Mouse (Mus musculus) kidney, postnatal 0 days (tissue): ENCODE measurements at regions not wholly inside any gene's neighbourhood (a gene's known extent, or its start where the extent isn't known, plus 50 kb on each side); places are given as distances from the start of the nearest gene placed in this dataset.

Source experiments
- ATAC-seq: fragments of 200-750 bp; cut with Nextera tagmentation; replicated peaks from 2 replicates; pipeline ENCODE4 v1.8.0; 2017; ENCODE audit warnings: low read depth, moderate number of reproducible peaks, moderate TSS enrichment, moderate library complexity; ENCODE audit not compliant: low FRiP score
- DNase-seq: peaks from one replicate; pipeline ENCODE4 v3.0.0-alpha.2; 2016; ENCODE audit warnings: low spot score
- H3K27ac ChIP-seq: fragments of 300-500 bp; sonication (generic); 2 replicates; pipeline ENCODE4 v1.5.1; 2014; ENCODE audit warnings: mild to moderate bottlenecking
- H3K27me3 ChIP-seq: fragments of 300-500 bp; sonication (generic); 2 replicates; pipeline ENCODE4 v1.6.1; 2014; ENCODE audit warnings: low read length, mixed read lengths; ENCODE audit not compliant: insufficient read depth
- H3K36me3 ChIP-seq: fragments of 300-500 bp; sonication (generic); 2 replicates; pipeline ENCODE4 v1.6.1; 2014; ENCODE audit warnings: low read length, mixed read lengths; ENCODE audit not compliant: insufficient read depth
- H3K4me1 ChIP-seq: fragments of 300-500 bp; sonication (generic); replicated peaks from 2 replicates; pipeline ENCODE4 v1.6.1; 2014; ENCODE audit warnings: antibody characterized with exemption, low read length, mixed read lengths; ENCODE audit not compliant: insufficient read depth
- H3K4me2 ChIP-seq: fragments of 300-500 bp; sonication (generic); 2 replicates; pipeline ENCODE4 v1.6.1; 2014; ENCODE audit warnings: mild to moderate bottlenecking, low read length, moderate library complexity, mixed read lengths
- H3K4me3 ChIP-seq: fragments of 300-500 bp; sonication (generic); replicated peaks from 2 replicates; pipeline ENCODE4 v1.5.1; 2014; ENCODE audit warnings: low read depth, low read length
- H3K9ac ChIP-seq: fragments of 300-500 bp; sonication (generic); 2 replicates; pipeline ENCODE4 v1.6.1; 2014; ENCODE audit warnings: low read depth, low read length
- H3K9me3 ChIP-seq: fragments of 300-500 bp; sonication (generic); replicated peaks from 2 replicates; pipeline ENCODE4 v1.6.1; 2016; ENCODE audit warnings: low read length, inconsistent platforms, mixed read lengths
- CTCF ChIP-seq: IDR thresholded peaks from 2 replicates; pipeline ENCODE4 v1.5.1; 2016; ENCODE audit warnings: antibody characterized with exemption, low read depth, mild to moderate bottlenecking, moderate library complexity
- WGBS: fragments of 180-500 bp; shearing (Covaris S2); extraction: QIAGEN DNeasy Blood & Tissue Kit; methylation state at CpG from one replicate; pipeline ENCODE4 v1.1.7; 2014; 5-methylcytosine and 5-hydroxymethylcytosine counted together

DNA sequence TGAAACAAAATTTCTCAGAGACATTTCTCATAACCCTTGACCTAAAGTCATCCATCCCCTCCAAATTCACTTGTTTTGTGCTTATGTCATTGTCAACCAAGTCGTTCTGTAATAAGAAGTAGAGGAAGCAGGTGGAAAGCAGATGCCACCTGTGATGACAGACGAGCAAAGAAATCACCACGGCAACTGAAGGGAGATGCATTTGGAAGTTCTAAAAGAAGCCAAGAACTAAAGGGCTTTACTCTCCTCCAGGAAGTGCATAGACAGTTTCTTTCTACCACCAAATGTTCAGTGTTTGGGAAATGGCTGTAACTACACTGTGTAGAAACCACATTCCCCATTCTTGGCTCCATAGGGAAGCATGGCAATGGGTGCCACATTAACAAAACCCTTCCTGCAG is 317.4 kb downstream of the Gm10184 start:
- WGBS: 74% methylated on average over 3 of the region's 3 CpGs
- no peaks in the 10 kb centered on the region for H3K4me1 ChIP-seq
- H3K9me3 ChIP-seq: no peaks in the 10 kb centered on the region
- no peaks in the 10 kb centered on the region for H3K36me3 ChIP-seq
- no peak overlapping the region for H3K9ac ChIP-seq
- no peak for TF ChIP-seq CTCF
- H3K27me3 ChIP-seq: no peaks in the 10 kb centered on the region
- DNase-seq (no peak), ATAC-seq (no peak)
- no peak overlapping the region for H3K4me2 ChIP-seq
- H3K4me3 ChIP-seq: no peak overlapping the region
- H3K27ac ChIP-seq: no peak overlapping the region

DNA sequence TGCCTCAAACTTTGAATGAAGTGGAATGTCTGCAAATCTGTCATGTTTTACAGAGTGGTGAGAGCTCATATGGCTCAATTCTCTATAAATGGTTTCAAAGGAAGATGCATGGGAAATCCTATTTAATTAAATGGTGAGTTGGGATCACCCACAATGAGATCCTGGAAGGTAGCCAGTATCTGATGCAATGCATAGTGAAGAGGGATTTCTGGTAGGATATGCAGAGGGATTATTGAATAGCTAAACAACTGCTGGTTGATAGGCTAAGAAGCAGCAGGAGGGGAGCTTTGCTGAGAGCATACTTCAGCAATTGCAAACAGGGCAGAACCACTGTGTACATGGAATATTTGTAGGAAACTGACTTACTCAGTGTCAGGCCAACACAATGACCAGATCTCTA is 350.7 kb downstream of the Gm10184 start:
- no peak for DNase-seq
- Histone ChIP-seq H3K27me3 (no peaks in the 10 kb centered on the region), H3K9me3 (no peaks in the 10 kb centered on the region), H3K4me1 (no peaks in the 10 kb centered on the region), H3K36me3 (no peaks in the 10 kb centered on the region), H3K9ac (no peak overlapping the region), H3K4me2 (no peak overlapping the region), H3K4me3 (no peak overlapping the region), H3K27ac (no peak overlapping the region)
- no peak for TF ChIP-seq CTCF
- no peak for ATAC-seq

DNA sequence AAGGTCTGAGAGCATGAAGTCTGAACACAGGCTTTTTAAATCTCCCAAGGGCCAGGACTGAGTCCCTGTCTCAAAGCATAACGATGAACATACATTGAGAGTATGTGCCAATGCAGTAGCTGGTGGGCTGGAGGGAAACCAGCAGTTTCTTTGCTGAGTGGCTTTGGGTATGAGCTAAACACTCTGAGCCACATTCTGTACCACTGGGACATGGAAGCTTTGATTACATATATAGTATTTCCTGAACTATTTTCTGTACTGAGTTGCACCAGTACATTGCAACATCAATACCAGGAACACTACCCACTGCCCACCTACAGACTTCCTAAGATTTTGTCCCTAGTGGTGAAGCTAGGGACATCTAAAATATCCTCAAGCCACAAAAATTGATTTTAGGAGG is 354.3 kb upstream of the Fshr start:
- Histone ChIP-seq H3K9me3 (no peaks in the 10 kb centered on the region), H3K4me2 (no peak overlapping the region), H3K4me1 (no peaks in the 10 kb centered on the region), H3K36me3 (no peaks in the 10 kb centered on the region), H3K27me3 (no peaks in the 10 kb centered on the region), H3K9ac (no peak overlapping the region), H3K4me3 (no peak overlapping the region), H3K27ac (no peak overlapping the region)
- ATAC-seq (no peak), DNase-seq (no peak)
- no peak for TF ChIP-seq CTCF
- WGBS: 83% methylated on average over 1 of the region's 1 CpGs

DNA sequence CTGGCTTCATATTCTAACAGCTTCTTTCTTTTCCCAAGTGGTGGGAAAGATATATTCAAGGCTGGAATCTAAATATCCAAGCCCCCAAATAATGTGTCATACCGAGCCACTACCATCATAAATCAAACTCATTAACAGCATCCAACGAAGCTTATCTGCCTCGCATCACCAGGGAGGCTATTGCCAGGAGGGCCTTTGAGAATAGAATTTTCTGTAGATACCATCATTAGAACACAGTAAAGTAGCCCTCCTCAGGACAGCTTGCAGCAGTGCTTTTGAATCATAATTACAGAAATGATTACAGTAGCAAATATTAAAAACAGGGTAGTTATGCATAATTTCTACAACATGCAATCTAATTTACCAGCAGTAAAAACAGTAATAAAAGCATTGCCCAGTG is 353.1 kb upstream of the Fshr start:
- Histone ChIP-seq H3K36me3 (no peaks in the 10 kb centered on the region), H3K9me3 (no peaks in the 10 kb centered on the region), H3K4me1 (no peaks in the 10 kb centered on the region), H3K4me2 (no peak overlapping the region), H3K4me3 (no peak overlapping the region), H3K9ac (no peak overlapping the region), H3K27ac (no peak overlapping the region), H3K27me3 (no peaks in the 10 kb centered on the region)
- 28% methylated on average over 3 of the region's 3 CpGs for WGBS
- DNase-seq: no peak
- no peak for ATAC-seq
- TF ChIP-seq CTCF: no peak

DNA sequence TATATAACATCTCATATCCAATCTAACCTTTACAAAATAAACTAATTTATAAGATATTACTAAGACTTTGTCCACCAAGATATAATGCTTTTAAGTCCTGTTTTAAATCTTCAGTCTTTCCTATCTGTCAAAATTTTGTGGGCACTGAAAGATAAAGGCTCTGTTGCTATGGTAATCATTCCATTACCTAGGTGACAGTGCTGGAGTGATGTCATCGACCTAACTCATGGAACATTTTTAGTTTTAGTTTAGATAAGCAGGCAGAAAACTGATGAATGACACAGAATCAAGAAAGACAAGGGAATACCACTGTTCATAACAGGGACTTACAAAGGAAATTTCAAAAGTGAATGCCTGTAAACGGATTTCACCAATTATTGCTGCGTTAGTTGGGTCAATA is 350.3 kb upstream of the Fshr start:
- 77% methylated on average over 3 of the region's 3 CpGs for WGBS
- ATAC-seq: no peak

DNA sequence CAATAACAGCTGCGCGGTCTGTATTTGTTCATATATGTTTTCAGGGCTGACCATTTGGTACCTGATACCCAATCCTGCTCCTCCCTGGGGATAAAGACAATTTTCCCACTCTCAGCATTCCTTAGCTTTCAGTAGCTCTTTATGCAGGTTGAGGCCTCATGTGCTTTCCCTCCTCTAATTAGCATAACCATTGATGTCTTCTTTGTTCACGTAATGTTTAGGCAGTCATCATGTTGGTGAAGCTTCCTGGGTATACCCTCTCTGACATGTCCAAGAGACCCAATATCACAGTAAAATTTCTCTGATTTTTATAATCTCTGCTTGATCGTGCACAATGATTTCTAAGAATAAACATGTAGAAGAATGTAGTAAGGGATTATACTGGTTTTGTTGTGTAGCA is 321.4 kb upstream of the Fshr start:
- 79% methylated on average over 4 of the region's 4 CpGs for WGBS

More for the DNA sequence above, 350.3 kb upstream of the Fshr start:
- no peak overlapping the region for H3K9ac ChIP-seq
- no peak overlapping the region for H3K27ac ChIP-seq
- H3K36me3 ChIP-seq: no peaks in the 10 kb centered on the region
- TF ChIP-seq CTCF: no peak
- H3K4me3 ChIP-seq: no peak overlapping the region
- no peaks in the 10 kb centered on the region for H3K9me3 ChIP-seq
- DNase-seq: no peak
- no peak overlapping the region for H3K4me2 ChIP-seq
- no peaks in the 10 kb centered on the region for H3K4me1 ChIP-seq
- no peaks in the 10 kb centered on the region for H3K27me3 ChIP-seq

DNA sequence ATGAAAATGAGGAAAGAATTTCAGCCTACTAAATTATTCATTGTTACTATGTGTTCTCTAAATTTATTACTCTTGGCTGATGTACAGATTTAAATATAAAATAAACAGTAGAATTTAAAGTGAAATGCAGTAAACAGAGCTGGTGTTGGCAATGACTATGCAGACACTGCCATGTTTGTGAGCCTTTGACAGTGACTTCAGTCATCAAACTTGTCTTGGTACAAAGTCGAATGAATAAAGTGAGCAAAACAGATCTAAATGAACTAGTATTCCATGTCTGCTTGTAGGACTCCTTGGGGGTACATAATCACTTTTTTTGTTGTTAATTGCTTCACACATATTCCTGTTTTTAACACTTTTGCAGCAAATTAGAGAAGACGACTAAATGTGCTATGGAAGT is 318.9 kb upstream of the Fshr start:
- no peaks in the 10 kb centered on the region for H3K27me3 ChIP-seq
- H3K4me1 ChIP-seq: no peaks in the 10 kb centered on the region
- DNase-seq: no peak
- no peak overlapping the region for H3K4me2 ChIP-seq
- WGBS: 57% methylated on average over 2 of the region's 2 CpGs
- no peak for TF ChIP-seq CTCF
- H3K9me3 ChIP-seq: no peaks in the 10 kb centered on the region
- no peak overlapping the region for H3K9ac ChIP-seq
- no peaks in the 10 kb centered on the region for H3K36me3 ChIP-seq
- no peak overlapping the region for H3K4me3 ChIP-seq
- no peak for ATAC-seq
- H3K27ac ChIP-seq: no peak overlapping the region

More for the DNA sequence above, 321.4 kb upstream of the Fshr start:
- Histone ChIP-seq H3K9ac (no peak overlapping the region), H3K4me3 (no peak overlapping the region), H3K36me3 (no peaks in the 10 kb centered on the region), H3K4me1 (no peaks in the 10 kb centered on the region), H3K27me3 (no peaks in the 10 kb centered on the region), H3K4me2 (no peak overlapping the region), H3K27ac (no peak overlapping the region), H3K9me3 (no peaks in the 10 kb centered on the region)
- DNase-seq (no peak), ATAC-seq (no peak)
- TF ChIP-seq CTCF: no peak
